Mouse (Mus musculus): ENCODE data around the gene Ppp1r9a. TPM values are rescaled to one million over a fixed set of nuclear protein-coding genes. Genes with fewer than 3 reads are reported as not detected.
"Not testable (repeated sequence)": the region's sequence is repeated elsewhere in the genome, so short reads cannot be mapped to it uniquely, and the experiment has no call there.

Gene Ppp1r9a
- 12.0 and 13.0 TPM in 2 replicates for polyA plus RNA-seq (2015; fragmentation: Nextera tagmentation; extraction: Ambion mirVana)

DNA sequence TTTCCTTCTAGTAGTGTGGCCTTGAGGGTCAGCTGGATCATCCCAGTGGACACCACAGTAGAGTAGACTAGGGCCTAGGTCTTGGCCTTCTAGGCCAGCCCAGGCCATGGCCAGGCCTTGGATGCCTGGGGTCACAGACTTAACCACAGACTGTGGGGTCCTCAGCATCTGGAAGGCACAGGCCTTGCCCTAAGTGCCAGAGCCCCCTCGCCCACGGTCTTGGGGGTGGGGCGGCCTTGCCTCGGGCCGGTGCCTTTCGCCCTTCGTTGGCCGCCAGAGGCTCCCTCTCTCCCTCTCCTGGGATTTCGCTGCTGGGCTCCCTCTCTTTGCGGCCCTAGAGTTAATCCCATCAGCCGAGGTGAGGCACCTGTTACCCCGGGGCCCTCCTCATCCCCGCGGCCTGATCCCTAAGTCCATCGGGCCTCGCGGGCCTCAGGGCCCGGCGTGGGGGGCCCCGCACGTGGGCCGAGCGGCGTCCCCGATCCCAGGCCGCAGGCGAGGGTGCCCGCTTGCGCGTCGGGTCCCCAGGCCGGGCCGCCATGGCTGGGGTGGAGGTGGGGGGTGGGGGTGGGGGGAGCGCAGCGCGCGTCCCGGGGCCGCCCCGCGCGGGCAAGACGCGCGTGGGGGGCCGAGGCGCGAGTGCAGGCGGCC lies at the start of gene Ppp1r9a:
Gene Ppp1r9a (plus strand): TSS at position 244 of the 651 bp plus-strand sequence.
- Histone ChIP-seq H3K27ac (peak within 1 kb of the TSS; percentile 71), H3K9me3 (no peaks in the 10 kb centered on the region), H3K27me3 (replicated peaks) (no peaks in the 10 kb centered on the region), H3K4me2 (replicated peaks) (peak within 1 kb of the TSS; percentile 72), H3K36me3 (no peaks in the 10 kb centered on the region), H3K9ac (peak within 1 kb of the TSS; percentile 84), H3K4me1 (replicated peaks) (peaks cover 4% of the 10 kb centered on the region; the same call in 1 of the 2 replicates), H3K4me3 (replicated peaks) (peak within 1 kb of the TSS; percentile 63)
- peak; percentile 85 for ATAC-seq
- WGBS = 2% methylated on average over 28 of the region's 49 CpGs

DNA sequence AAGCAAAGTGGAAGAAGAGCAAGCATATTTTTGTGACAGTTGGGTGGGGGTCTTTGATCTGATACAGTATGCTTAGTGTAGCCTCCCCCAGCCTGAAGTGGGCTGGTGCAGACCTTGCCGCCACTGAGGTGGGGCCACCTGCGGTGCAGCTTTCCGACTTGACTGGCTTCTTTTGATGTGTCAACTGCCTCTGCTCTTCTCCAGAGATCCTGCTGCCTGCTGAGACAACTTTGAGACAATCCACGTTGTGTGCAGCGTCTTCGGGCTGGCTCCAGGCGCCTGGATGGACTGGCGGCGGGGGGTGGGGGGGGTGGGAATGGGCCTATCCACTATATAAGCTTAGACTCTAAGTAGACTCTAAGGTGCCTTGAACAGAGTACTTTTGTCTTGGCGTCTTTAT lies 47.5 kb upstream of the Ppp1r9a start:
- Histone ChIP-seq H3K36me3 (no peaks in the 10 kb centered on the region), H3K4me2 (replicated peaks) (no peak overlapping the region), H3K27me3 (replicated peaks) (no peaks in the 10 kb centered on the region), H3K4me1 (replicated peaks) (no peaks in the 10 kb centered on the region), H3K4me3 (replicated peaks) (no peak overlapping the region), H3K9me3 (no peaks in the 10 kb centered on the region), H3K9ac (no peak overlapping the region), H3K27ac (no peak overlapping the region)
- no peak for ATAC-seq
- WGBS = 82% methylated on average over 10 of the region's 10 CpGs

DNA sequence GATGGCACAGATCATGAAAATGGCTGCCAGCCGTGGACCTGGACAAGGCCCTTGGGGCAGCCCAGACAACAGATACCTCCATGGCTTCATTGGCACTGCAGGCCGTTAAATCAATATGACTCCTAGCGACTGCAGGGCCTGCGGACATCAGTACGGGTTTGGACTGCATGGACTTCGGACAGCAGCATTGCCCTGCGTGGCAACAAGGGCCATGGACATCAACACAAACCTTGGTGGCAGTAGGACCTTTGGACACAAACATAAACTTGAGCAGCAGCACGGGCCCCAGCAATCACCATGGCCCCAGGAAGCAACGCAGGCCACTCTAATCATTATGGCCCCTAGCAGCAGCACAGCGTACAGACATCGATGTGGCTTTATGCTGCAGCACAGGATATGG lies 45.8 kb upstream of the Ppp1r9a start:
- H3K36me3 ChIP-seq = no peaks in the 10 kb centered on the region
- no peak overlapping the region for H3K27ac ChIP-seq
- WGBS = 95% methylated on average over 11 of the region's 11 CpGs
- no peak for ATAC-seq
- no peak overlapping the region for H3K9ac ChIP-seq
- H3K27me3 ChIP-seq (replicated peaks) = no peaks in the 10 kb centered on the region
- no peaks in the 10 kb centered on the region for H3K9me3 ChIP-seq
- no peak overlapping the region for H3K4me3 ChIP-seq (replicated peaks)
- H3K4me2 ChIP-seq (replicated peaks) = no peak overlapping the region
- H3K4me1 ChIP-seq (replicated peaks) = no peaks in the 10 kb centered on the region

DNA sequence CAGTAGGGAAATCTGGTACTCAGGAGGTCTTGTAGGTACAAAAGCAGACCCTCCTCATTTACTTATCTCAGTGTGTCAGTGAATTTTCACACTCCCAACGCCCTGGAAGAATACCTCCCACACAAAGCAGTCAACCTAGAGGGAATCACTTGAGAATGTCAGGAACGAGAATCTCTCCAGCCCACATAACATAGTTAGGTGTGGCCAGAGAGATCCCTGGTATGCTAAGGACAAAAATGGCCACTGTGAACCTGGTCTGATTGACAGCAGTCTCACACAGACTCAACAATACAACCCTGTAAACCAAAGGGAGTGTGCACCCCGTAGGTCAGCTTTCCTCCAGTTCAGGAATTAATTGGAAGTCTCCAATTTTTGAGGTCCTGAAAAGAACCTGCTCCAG lies 18.4 kb upstream of the Ppp1r9a start:
- 75% methylated on average over 3 of the region's 3 CpGs for WGBS
- ATAC-seq = no peak
- no peak overlapping the region for H3K27ac ChIP-seq

DNA sequence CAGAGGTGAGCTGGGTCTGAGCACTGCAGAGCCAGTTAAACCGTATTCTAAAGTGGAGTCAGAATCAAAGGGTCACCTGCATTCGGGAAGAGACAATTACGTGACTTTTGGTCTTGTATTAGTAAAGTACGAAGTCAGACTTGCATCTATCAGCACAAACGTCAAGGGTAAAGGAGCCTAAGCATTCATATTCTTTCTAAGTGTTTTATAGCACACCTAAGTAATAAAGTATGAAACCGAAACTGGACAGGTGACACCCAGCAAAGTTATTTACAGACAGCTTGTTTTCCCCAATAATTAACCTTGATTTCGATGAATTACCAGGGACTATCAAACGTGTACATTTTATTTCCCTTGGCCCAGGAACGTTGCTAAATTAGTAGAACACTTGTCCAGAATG lies 13.2 kb upstream of the Ppp1r9a start:
- no peak overlapping the region for H3K4me2 ChIP-seq (replicated peaks)

More for the DNA sequence above, 18.4 kb upstream of the Ppp1r9a start:
- no peak overlapping the region for H3K4me2 ChIP-seq (replicated peaks)
- H3K36me3 ChIP-seq = no peaks in the 10 kb centered on the region
- no peak overlapping the region for H3K9ac ChIP-seq
- no peaks in the 10 kb centered on the region for H3K9me3 ChIP-seq
- H3K4me1 ChIP-seq (replicated peaks) = no peaks in the 10 kb centered on the region
- H3K27me3 ChIP-seq (replicated peaks) = no peaks in the 10 kb centered on the region
- no peak overlapping the region for H3K4me3 ChIP-seq (replicated peaks)

DNA sequence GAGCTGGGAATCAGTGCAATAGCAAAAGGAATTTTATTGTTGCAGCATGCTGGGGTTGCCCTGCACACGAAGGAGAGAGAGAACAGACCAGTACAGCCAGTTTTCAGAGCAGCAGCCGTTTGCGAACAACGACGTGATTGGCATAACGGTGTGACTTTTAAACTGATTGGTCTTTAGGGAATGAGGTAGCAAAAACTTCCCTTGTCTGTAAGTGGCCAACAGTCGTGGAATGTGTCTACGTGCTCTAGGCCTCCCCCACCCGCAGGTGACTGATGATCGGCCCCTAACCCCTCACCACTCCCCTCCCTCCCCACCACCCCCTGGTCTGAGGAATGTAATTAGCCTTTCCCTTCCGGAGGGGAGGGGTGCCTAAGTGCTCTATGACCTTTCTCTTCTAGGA lies 10.3 kb upstream of the Ppp1r9a start:
- Histone ChIP-seq H3K27me3 (replicated peaks) (no peaks in the 10 kb centered on the region), H3K4me1 (replicated peaks) (no peaks in the 10 kb centered on the region), H3K36me3 (no peaks in the 10 kb centered on the region), H3K4me3 (replicated peaks) (no peak overlapping the region), H3K9me3 (no peaks in the 10 kb centered on the region), H3K9ac (no peak overlapping the region), H3K27ac (no peak overlapping the region), H3K4me2 (replicated peaks) (no peak overlapping the region)
- WGBS = 46% methylated on average over 11 of the region's 11 CpGs
- ATAC-seq = no peak

More for the DNA sequence above, 13.2 kb upstream of the Ppp1r9a start:
- Histone ChIP-seq H3K27ac (no peak overlapping the region), H3K4me1 (replicated peaks) (no peaks in the 10 kb centered on the region), H3K9me3 (no peaks in the 10 kb centered on the region), H3K27me3 (replicated peaks) (no peaks in the 10 kb centered on the region), H3K4me3 (replicated peaks) (no peak overlapping the region), H3K36me3 (no peaks in the 10 kb centered on the region), H3K9ac (no peak overlapping the region)
- 65% methylated on average over 9 of the region's 9 CpGs for WGBS
- peak; percentile 53 for ATAC-seq

DNA sequence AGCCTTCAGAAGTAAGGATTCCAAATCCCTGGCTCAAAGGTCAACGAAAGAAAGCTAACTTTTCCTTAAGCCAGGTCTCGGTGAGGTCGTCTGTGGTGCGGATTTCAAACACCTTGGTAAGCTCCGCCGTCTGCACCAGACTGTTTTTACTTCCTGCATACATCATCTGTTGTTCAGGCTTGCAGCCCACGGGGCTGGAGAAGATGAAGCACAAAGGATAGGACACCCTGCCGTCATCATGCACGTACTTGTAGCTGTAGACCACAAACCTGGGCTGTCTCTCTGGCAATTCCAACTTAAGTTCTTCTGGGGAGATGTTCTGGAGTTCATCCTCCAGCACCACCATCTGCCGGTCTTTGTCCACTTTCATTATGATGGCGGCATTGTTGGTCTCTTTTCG lies 9.4 kb upstream of the Ppp1r9a start:
- ATAC-seq; H3K4me2 ChIP-seq (replicated peaks); H3K27ac ChIP-seq; H3K4me3 ChIP-seq (replicated peaks); H3K27me3 ChIP-seq (replicated peaks); H3K9ac ChIP-seq; H3K36me3 ChIP-seq; H3K4me1 ChIP-seq (replicated peaks); H3K9me3 ChIP-seq: not testable (repeated sequence)
- 62% methylated on average over 12 of the region's 12 CpGs for WGBS

DNA sequence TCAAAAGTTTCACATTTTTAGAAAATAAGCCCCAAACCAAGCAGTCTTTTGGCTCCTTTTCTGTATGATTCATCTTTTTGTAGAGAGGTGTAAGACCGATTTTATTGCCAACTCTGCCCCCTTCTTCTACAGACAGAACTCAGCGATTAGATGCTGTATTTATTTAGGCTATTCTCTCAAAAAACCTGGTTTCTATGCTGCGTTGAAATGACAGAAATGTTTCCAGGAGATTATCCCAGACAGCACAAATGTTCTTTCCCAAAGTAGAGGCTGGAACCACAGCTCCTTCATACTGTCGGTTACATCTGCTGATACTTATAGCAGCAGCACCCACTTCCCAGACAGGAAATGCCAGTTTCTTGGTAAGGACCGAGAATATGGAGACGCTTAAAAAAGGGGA lies 2.8 kb upstream of the Ppp1r9a start:
- WGBS = 76% methylated on average over 6 of the region's 6 CpGs
- H3K9ac ChIP-seq = no peak overlapping the region
- no peak overlapping the region for H3K27ac ChIP-seq
- H3K4me3 ChIP-seq (replicated peaks) = no peak overlapping the region
- H3K9me3 ChIP-seq = no peaks in the 10 kb centered on the region
- H3K36me3 ChIP-seq = no peaks in the 10 kb centered on the region
- no peak for ATAC-seq
- no peaks in the 10 kb centered on the region for H3K27me3 ChIP-seq (replicated peaks)
- no peak overlapping the region for H3K4me2 ChIP-seq (replicated peaks)
- H3K4me1 ChIP-seq (replicated peaks) = 0 out of 2 replicates have a peak, but pooled peaks cover 4% of the 10 kb centered on the region

DNA sequence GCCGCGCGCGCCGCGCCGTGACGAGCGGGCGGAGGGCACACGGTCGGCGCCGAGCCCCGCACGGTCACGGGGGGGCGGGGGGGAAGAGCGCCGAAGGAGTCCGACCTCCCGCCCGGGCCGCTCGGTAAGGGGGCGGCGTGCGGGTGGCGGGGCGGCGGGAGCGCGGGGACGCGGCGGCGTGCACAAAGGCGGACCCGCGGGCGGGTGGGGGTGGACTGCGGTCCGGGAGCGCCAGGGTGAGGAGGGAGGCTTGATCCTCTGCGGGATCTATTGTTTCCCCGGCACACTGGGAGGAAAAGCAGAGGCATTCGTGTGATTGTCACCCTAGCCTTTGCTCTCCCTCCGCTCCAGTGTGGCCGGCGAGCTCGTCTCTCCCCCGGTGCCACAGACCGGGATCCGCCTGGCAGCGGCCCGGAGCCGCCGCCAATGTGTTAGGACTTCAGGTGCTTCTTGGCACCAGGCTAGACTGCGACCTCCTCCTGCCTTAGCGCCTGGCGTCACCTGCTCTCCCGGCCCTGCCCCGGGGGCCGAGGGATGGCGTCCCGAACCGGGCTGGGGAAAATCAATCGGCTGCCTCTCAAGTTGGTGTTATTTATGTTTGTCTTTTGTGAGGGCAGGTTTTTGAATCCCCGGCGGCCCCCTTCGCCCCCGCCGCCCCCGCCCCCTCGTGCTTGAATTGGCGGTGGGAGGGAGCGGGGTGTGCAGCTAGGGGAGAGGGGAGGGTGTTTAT lies 773 bp downstream of the Ppp1r9a start:
- peak; percentile 87 for ATAC-seq
- H3K36me3 ChIP-seq = no peaks in the 10 kb centered on the region
- H3K27me3 ChIP-seq (replicated peaks) = no peaks in the 10 kb centered on the region
- H3K9me3 ChIP-seq = no peaks in the 10 kb centered on the region
- peak overlapping the region; percentile 63 for H3K4me3 ChIP-seq (replicated peaks)
- H3K4me1 ChIP-seq (replicated peaks) = peaks cover 4% of the 10 kb centered on the region; the same call in 1 of the 2 replicates
- WGBS = 0% methylated on average over 50 of the region's 77 CpGs
- H3K9ac ChIP-seq = peak overlapping the region; percentile 84
- peak overlapping the region; percentile 71 for H3K27ac ChIP-seq
- peak overlapping the region; percentile 72 for H3K4me2 ChIP-seq (replicated peaks)

DNA sequence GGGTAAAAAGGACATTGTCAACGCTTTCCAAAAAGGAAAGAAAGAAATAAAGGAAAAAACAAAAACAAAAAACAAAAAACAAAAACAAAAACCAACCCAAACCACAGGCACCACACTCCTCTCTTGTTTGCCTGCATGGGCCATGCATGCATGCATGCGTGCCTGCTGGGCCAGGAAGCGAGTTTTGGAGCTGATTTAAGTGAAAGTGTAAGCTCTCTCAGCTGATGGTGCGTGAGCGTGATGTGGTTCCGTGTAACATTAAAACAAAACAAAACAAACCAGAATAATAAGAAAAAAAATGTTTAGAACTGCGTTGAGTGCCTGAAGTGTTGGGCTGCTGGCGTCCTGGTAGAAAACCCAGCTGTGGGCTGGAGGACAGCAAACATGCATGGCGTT lies 1.3 kb downstream of the Ppp1r9a start:
- Histone ChIP-seq H3K4me1 (replicated peaks) (peaks cover 4% of the 10 kb centered on the region; the same call in 1 of the 2 replicates), H3K9ac (peak overlapping the region; percentile 84), H3K4me3 (replicated peaks) (peak overlapping the region; percentile 63), H3K4me2 (replicated peaks) (peak overlapping the region; percentile 72), H3K36me3 (no peaks in the 10 kb centered on the region), H3K27me3 (replicated peaks) (no peaks in the 10 kb centered on the region), H3K27ac (peak overlapping the region; percentile 71; the same call in 1 of the 2 replicates), H3K9me3 (no peaks in the 10 kb centered on the region)
- ATAC-seq = peak; percentile 19
- 4% methylated on average over 9 of the region's 9 CpGs for WGBS

DNA sequence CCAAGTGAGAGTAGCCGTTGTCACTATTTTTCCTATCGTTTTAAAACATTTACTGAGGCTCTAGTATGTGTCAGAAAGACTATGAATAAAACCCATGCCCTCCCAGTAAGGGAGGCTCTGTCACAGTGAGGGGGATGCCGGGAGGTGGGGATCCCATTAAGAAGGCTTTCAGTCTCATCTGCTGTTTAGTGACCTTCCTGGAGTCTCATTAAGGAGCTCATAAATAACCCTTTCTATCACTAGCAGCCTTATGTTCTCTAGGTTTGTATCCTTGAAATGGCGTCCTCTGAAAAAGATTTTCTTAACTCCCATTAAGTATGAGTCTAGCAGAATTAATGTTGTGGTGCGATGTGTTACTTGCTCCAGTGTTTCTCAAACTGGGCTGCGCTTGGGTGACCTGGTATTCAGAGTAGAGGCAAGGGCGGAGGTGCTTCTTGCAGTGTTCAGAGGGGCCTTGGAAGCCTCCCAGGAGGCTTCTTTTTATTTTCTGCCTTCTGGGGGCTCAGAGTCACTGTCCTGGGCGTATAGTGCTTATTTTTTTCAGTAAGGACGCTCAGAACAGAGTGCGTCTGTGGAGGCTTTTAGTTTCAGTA lies 7.4 kb downstream of the Ppp1r9a start:
- Histone ChIP-seq H3K36me3 (no peaks in the 10 kb centered on the region), H3K4me2 (replicated peaks) (no peak overlapping the region), H3K9ac (no peak overlapping the region), H3K27ac (no peak overlapping the region), H3K4me3 (replicated peaks) (no peak overlapping the region), H3K9me3 (no peaks in the 10 kb centered on the region), H3K4me1 (replicated peaks) (no peaks in the 10 kb centered on the region; the same call in 1 of the 2 replicates), H3K27me3 (replicated peaks) (no peaks in the 10 kb centered on the region)
- WGBS = 66% methylated on average over 10 of the region's 10 CpGs
- no peak for ATAC-seq

DNA sequence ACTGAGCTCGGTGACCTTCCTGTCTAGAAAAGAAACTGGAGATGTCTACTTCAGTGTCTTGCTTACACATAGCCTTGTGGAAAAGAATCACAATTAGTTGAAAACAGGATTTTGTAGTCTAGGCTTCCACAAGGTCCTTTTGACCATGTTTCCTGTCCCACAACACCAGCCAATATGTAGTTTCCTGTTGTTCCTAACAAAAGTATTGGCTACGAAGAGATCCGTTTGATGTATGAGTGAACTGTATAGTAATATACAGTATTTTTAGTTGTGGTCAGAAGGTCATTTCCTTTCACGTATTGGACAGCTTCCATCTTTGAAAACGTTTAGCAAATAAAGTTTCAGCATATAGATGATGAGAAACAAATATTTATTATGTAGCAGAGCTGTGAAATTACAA lies 15.8 kb downstream of the Ppp1r9a start:
- no peak overlapping the region for H3K9ac ChIP-seq
- H3K27ac ChIP-seq = no peak overlapping the region
- no peaks in the 10 kb centered on the region for H3K36me3 ChIP-seq
- 71% methylated on average over 5 of the region's 5 CpGs for WGBS
- H3K4me2 ChIP-seq (replicated peaks) = no peak overlapping the region
- no peak overlapping the region for H3K4me3 ChIP-seq (replicated peaks)
- ATAC-seq = no peak
- no peaks in the 10 kb centered on the region for H3K27me3 ChIP-seq (replicated peaks)
- no peaks in the 10 kb centered on the region for H3K9me3 ChIP-seq
- H3K4me1 ChIP-seq (replicated peaks) = no peaks in the 10 kb centered on the region

Data from intestine, embryonic 15.5 days (tissue).